Mouse (Mus musculus): ENCODE results near the gene Zfp628.
"Not testable (repeated sequence)": the region's sequence is repeated elsewhere in the genome, so short reads cannot be mapped to it uniquely, and the experiment has no call there.

The Zfp628 gene

DNA sequence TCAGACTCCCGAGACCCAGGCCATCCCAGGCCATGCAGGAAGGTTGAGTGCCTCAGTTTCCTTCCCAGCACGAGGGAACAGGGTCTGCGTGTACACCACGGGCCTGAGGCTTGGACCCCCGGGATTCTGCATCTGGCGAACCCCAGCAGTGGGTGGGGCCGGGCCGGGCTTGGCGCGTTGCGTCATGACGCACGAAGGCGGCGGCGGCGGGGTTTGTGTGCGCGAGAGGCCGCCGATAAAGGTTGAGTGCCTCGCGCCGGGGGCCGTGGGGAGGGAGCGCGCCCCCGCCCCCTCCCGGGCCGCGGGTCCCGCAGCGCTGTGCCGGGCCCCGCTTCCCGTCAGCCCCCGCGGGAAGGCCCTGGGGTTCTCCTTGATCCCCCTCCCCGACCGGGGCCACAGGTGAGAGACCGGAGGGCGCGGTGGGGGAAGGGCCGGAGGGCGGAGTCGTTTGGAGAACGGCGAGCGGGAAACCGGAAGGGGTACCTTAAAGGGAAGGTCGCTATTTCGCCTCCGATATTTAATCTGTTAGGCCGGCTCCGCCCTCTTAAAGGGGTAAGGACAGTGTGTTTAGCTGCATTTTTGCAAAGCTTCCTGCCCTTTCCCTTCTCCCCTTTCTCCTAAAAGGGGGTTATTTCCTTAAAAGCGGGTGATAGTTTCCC lies at the start of gene Zfp628:
TSS of gene Zfp628 (plus strand) at position 211 of the 659 bp plus-strand sequence.
- peak; percentile 96 for DNase-seq (ENCODE audit: low read depth)

DNA sequence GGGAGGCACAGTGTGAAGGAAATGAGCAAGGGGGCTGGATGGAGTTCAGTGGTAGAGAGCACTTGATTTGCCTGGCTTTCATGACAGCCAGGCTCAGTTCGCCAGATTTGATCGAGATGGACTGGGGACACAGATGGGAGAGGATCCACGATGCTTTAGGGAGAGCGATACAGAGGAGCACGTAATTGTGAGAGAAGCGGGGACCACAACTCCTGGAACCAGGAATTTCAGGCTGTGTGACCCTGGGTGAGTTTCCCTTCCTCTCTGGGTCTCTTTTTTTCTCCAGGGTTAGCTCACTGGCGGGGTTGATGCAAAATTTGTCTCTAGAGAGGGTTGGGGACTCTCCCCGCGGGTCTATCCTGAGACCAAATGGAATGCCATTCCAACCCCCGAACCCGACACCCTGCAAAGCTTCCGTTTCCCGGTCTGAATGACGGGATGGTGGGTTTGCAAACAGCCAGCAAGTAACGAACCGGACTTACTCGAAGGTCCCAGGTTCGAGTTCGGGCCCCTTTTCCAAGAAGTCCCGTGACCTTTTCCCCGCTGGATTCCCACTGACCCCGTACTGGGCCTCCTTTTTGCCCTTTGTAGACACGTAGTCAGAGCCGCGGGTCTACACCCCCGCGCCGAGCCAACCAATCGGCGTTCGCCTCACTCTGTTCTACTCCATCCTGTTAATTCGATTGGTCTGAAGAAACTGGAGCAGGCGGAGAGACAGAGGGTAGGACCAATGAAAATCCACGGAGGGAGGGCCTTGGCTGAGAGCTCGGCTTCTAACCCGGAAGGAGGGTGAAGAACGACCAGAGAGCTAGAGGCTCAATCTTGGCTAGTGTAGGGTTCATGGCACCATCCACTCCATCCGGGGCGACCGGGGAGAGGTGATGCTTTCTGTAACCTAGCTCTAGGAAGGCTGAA lies 49.2 kb upstream of the Zfp628 start:
- DNase-seq (ENCODE audit: low read depth): peak; percentile 92

DNA sequence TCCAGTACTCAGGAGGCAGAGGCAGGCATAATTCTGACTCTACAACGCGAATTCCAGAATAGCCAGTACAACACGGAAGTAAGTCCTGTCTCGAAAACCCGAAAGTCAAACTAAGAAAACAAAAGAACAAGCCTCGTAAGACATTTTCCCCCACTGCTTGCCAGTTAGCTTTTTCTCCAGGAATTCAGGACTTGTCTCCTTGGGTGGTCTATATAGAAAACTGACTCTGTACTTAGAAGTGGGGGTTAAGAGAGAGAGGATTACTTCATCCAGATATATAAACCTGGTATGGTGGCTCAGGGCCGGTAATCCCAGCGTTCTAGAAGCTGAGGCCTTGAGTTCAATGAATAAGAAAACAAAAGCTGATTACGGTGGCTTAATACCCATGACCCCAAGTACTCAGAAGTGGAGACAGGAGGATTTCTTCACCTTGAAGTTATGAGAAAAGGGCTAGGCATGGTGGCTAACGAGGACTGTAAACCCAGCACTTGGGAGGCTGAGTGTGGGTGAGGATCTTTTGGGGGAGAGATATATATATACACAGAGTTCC lies 48.3 kb upstream of the Zfp628 start:
- DNase-seq (ENCODE audit: low read depth): no peak

DNA sequence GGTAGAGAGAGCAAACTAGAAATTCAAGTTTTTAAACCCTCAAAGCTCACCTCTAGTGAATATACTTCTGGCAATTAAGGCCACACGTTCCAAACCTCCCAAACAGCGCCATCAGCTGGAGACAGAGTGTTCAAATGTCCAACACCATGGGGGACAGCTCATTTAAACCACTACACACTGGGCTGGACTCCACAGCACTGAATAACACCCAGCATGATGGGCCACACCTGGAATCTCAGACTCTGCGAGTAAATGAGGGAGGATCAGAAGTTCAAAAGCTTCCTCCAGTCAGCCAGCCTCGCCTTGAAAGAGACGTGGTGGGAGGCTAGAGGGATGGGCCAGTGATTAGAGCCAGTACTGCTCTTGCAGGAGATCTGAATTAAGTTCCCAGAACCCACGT lies 44.9 kb upstream of the Zfp628 start, which contains the start of gene Isoc2b:
TSS of gene Isoc2b (minus strand) at position 126 of the 400 bp plus-strand sequence.
- DNase-seq (ENCODE audit: low read depth): peak; percentile 32

DNA sequence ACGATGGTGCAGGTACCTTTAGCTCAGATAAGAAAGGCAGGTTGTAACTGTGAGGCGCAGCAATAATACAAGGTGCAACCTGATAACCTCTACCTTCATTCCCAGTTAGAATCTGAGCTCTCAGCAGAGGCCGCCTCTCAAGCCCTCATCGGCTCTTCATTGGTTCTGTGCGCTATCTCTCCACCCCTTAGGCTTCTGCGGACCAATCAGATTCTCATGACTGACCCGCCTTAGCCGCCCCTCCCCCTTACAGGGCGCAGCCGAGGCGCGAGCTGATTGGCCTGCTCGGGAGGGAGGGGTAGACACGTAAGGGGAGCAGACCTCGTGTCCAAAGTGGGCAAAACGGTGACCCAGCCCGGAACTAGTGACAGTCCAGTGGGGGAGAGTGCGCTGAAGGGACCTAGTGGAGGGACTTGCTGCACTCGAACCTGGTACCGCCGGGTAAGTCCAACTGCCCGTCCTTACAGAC lies 38.2 kb upstream of the Zfp628 start, which contains the start of gene Isoc2a:
TSS of gene Isoc2a (plus strand) at position 401 of the 469 bp plus-strand sequence.
- peak; percentile 96 for DNase-seq (ENCODE audit: low read depth)

DNA sequence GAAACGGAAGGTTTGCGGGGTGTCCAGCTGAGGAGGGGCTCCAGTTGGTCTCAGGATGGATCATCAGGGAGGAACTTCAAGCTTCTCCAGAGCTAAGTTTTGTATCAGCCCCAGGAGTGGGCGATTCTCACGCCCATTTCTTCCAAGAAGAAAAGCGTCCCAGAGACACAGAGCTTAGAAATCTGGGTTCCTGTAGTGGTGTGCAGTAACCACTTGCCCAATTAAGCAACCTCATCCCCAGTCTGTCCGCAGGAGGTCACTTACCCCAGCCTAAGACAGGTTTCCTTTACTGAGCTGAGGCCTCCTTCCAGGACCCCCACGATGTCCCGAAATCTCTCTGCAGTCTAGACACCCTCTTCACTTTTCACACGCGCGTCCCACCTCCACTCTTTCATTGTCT lies 37.8 kb upstream of the Zfp628 start:
- DNase-seq (ENCODE audit: low read depth): no peak

DNA sequence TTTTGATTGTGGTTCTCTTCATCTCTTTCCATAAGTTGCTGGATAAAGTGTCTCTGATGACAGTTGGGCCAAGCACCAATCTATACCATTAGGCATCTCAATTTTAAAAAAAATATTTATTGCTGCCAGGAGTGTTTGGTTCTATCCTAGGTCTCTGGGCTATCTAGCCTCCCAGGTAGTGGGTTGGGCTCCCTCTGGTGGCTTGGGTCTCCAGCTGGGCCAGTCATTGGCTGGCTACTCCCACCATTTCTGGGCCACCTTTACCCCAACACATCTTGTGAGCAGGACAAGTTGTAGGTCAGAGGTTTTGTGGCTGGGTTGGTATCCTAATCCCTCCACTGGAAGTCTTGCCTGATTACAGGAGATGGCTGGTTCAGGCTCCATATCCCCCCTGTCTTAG lies 36.8 kb upstream of the Zfp628 start:
- DNase-seq (ENCODE audit: low read depth): peak; percentile 49

DNA sequence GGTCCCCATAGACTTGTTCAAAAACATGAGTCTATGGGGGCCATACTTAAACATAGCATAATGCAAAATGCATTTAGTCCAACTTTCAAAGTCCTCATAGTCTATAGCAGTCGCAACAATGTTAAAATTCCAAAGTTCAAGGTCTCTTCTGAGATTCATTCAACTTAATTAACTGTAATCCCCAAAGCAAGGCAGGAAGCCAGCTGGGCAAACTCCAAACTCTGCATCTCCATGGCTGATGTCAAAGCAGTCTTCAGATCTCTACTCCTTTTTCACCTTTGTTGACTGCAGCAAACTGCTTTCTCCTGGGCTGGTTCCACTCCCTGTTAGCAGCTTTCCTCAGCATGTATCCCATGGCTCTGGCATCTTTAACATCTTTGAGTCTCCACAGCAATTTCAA lies 36.0 kb upstream of the Zfp628 start:
- DNase-seq (ENCODE audit: low read depth): not testable (repeated sequence)

DNA sequence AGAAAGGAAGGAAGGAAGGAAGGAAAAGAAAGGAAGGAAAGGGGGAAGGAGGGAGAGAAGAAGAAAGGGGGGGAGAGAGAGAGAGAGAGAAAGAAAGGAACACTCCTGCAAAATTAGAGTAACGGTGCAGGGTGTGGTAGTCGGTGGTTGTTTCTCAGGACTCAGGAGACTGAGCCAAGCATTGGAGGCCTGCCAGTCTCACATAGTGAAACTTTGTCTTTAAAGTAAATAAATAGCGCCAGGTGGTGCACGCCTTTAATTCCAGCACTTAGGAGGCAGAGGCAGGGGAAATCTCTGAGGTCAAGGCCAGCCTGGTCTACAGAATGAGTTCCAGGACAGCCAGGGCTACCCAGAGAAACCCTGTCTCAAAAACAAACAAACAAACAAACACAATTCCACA lies 28.3 kb upstream of the Zfp628 start:
- DNase-seq (ENCODE audit: low read depth): peak; percentile 62

DNA sequence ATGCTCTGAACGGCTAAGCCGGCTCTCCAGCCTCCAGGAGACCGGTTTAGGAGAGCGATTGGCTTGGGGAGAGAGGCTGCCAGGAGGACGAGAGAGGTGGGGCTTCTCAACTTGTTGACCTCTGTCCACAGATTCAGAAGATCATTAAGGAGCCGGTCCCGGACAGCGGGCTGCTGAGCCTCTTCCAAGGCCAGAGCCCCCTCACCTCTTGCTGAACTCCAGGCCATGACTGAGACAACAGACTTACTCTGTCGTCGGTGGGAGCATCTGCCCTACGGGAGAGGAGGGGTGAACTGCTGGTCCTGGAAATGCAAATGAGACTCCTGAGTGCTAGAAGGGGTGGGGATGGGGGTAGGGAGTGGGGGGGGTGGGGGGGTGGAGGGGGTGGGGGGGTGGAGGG lies 19.8 kb upstream of the Zfp628 start:
- DNase-seq (ENCODE audit: low read depth): no peak

DNA sequence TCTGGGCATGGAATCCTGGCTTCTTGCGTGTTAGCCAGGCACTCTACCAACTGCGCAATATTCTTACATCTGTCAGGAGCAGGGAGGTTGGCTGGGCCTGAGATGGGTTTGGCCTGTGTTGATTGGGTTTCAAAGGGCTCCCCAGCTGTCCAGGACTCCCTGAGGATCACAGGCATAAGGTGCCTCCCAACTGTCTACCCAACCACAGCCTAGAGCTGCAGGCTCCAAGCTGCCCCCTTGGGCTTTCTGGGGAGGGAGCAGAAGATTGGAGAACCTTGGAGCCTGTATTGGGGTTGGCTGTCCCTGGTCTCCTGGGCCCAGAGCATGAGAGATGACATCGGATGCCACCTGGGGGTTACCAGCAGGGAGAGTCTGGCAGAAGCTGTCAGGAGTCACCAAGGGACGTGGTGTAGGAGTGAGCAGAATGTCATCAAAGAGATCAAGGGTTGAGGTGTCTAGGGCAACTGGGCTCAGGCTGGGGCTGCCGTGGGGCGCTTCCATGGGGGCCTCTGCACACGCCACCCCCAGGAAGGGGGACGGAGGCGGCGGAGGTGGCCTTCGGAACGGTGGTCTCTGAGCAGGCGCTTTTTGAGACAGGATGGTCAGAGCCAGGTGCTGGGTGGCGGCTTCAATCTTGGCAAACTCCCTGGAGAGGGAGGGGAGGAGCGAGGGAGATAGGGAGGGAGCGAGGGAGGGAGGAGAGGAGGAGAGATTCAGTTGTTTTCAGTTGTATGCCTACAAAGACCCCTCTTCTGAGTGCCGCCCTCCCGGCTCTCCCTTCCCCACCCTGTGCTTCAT lies 16.0 kb upstream of the Zfp628 start:
- DNase-seq (ENCODE audit: low read depth): no peak

DNA sequence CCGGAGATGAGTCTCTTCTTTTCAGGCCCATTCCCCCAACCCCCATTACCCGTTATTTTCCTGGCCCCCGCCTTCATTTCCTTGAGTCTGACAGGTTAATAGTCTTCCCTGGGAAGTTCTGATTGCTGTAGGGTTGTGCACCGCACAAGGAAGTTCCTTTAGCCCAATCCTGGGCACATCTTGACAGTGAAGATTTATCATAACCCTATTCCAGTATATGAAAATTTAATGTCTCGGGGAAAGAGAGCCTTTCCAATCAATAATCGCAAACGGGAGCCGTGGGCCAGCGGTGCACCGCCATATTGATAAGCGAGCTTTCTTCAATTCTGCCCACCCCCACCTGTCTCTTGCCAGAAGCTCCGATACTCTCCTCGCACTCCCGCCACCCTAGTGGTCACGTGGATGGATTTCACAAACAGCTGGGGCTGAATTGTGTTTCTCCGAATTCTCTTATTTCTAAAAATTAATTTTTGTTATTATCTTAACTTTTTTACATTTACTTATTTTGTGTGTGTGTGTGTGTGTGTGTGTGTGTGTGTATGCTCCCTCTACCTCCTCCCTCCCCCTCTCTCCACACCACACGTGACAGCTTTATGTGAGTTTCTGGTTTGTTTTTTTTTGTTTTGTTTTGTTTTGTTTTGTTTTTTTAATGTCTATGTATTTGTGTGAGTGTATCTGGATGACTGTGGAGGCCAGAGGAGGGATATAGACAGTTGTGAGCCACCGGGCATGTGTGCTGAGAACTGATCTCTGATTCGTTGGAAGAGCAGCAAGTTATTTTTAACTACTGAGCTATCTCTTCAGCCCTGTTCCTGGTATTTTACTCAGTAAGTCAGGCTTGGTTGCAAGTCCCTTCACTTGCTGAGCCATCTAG lies 15.1 kb upstream of the Zfp628 start:
- DNase-seq (ENCODE audit: low read depth): no peak

DNA sequence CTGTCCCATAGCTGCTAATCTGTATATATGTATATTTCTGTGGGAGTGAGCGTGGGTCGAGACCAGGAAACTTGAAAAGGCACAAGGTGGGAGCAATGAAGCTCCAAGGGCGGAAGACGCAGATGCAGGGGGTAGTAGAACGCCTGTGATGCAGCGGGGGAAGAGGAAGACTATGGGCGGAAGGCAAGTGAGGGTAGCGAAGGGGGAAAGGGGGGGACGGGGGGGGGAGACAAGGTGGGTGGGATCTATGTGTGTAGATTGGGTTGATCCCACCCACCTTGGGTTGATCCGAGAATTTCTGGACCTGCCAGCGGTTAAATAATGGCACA lies 14.5 kb upstream of the Zfp628 start:
- DNase-seq (ENCODE audit: low read depth): no peak

DNA sequence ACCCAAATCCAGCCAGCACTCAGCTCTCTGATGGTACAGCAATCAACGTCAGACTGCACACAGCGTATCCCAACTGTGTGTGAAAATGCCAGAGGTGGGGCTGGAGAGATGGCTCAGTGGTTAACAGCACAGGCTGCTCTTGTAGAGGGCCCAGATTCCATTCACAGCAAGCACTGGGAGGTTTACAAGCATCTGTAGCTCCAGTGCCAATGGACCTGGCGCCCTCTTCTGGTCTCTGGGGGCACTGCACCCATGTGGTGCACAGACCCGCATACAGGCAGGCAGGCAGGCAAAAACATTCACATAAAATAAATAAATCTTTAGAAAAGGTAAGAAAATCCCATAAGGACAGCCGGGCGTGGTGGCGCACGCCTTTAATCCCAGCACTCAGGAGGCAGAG lies 13.8 kb upstream of the Zfp628 start:
- peak; percentile 41 for DNase-seq (ENCODE audit: low read depth)

DNA sequence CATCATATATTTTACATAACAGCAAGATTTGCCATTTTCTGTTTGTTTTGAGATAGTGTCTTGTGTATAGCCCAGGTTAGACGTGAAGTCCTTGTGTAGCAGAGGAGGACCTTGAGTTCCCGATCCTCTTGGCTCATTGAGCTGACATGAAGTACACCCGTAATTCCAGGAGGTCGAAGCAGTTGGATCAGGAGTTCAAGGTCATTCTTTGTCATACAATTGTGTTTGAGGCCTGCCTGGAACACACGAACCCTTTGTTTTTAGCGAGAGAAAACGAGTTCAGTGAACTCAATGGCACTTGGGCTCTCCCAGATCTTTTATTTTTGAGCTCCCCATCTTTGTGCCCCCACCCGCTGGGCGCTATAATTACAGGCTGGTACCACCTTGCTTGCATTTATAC lies 12.6 kb upstream of the Zfp628 start:
- no peak for DNase-seq (ENCODE audit: low read depth)

DNA sequence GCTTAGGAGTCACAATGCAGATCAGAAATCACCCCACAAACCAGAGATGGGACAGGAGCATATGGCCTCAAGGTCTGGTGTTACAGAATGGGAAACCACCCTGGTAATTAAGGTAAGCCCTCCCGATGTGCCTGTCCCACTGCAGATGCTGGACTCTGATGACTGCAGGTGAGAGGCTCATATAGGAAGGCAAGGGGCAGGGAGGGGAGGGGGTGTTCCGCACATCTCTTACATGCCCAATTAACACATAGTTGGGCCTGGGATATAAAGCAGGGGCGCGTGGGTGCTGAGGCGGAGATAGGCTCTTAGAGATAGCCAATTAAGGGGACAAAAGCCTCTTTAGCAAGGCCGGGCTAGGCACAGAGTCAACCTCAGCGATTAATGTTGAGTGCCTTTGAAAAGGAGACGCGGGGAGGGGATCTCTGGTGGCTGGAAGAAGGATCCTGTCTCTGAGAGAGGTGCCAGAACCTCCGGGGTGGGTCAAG lies 8.5 kb upstream of the Zfp628 start, which contains the start of gene Gm36210:
TSS of gene Gm36210 (minus strand) at position 51 of the 485 bp plus-strand sequence.
- DNase-seq (ENCODE audit: low read depth): no peak

DNA sequence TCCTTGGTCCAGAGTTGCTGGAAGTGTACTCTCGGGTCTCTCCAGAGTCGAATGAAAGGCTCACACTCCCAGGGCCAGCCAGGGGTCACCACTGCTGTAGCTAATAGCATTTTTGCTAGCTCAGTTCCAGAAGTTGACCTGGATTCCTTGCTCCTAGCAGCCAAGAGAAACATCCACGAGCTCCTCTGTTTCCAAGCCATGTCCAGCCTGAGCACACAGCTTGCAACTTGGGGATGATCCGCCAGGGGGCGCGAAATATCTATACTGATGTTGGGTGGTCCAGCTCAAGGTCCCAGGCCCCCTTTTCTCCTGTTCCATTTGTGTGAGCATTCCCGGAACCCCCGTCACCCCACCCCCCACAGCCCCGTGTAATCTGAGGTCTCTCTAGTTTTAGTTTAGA lies 3.5 kb upstream of the Zfp628 start:
- peak; percentile 82 for DNase-seq (ENCODE audit: low read depth)

DNA sequence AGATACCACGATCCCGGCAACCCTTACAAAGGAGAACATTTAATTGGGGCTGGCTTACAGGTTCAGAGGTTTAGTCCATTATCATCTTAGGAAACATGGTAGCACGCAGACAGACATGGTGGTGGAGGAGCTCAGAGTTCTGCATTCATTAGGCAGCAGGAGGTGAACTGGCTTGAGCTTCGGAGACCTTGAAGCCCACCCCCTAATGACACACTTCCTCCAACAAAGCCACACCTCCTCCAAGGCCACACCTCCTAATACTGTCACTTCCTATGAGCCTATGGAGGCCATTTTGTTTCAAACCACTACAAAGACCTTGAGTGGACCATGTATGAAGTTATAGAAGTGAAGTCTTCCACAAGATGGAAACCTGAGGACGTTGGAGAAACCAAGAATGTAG lies 2.8 kb upstream of the Zfp628 start:
- DNase-seq (ENCODE audit: low read depth): no peak

DNA sequence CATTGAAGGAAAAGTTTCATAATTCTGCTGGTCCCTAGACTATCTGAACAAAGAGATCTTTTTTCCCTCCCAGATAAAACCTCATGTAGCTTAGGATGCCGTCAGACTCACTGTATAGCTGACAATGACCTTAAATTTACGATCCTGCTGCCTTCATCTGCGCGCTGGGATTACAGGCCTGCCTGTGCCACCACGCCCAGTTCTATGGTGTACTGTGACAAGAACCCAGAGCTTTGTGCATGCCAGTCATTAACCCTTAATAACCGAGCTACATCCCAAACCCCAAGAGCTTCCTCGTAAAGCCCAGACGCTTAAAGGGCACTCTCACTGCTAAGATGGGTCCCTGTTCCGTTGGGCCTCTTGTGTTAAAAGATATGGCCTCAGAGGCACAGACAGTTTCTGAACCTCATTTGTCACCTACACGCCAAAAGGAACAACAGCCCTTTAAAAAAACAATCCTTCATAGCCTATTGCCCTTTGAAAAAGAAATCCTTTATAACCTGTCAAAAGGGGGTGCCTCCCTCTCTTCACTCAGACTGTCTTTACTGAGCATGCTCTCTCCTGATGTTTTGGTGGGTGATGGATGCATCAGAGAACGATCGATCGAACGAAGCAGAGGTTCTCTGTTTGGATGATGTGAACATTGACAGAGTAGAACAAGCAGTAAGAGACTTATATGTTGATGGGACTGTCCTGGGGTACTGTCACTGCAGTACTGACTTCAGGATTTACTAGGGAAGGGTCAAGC lies 826 bp downstream of the Zfp628 start:
- DNase-seq (ENCODE audit: low read depth): no peak

DNA sequence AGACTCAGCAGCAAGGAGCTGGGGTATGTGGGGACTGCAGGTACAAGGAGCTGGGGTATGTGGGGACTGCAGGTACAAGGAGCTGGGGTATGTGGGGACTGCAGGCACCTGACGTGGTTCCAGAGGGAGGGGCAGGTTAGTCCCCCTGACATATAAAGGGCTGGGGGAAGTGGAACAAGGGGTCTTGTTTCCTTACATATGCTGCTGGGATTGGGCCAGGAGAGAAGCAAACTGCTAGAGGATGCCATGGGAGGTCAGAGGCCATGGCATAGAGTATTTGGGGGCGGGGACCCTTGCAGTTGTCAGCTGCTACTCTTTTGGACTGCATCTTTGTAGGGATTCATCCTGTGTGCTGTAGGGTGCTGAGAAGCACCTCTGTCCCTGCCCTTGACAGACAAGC lies 2.5 kb downstream of the Zfp628 start:
- no peak for DNase-seq (ENCODE audit: low read depth)
